Mouse (Mus musculus): ENCODE measurements around the gene Tomm40. TPM values are rescaled to one million over a fixed set of nuclear protein-coding genes. Genes with fewer than 3 reads are reported as not detected.

The Tomm40 gene
- polyA plus RNA-seq, 1 experiment from 2014 or later = 158 TPM

DNA sequence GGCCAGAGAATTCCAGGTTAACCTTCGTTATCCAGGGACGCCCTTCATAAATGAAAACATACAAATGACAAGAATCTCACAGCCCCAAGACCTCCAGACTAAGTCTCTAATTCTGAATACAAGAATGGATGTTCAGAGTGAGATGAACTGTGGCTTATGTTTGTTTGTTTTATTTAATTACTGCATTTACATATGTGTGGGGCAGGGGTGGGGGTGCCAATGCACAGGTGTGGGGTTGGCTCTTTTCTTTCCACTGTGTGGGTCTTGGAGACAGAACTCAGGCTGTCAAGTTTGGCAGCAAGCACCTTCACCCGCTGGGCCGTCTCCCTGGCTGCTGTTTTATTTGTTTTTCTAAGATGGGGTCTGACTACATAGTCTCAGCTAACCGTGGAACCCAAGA, 27.2 kb upstream of the Tomm40 start:
- Histone ChIP-seq H3K4me1 (replicated peaks) (peaks cover 26% of the 10 kb centered on the region), H3K9ac (no peak overlapping the region), H3K36me3 (peaks cover 11% of the 10 kb centered on the region), H3K4me3 (no peak overlapping the region), H3K27ac (replicated peaks) (no peak overlapping the region), H3K9me3 (no peaks in the 10 kb centered on the region), H3K4me2 (no peak overlapping the region), H3K27me3 (no peaks in the 10 kb centered on the region)
- no peak for ATAC-seq (ENCODE audit: low FRiP score, low read depth)
- 52% methylated on average over 5 of the region's 5 CpGs for WGBS

DNA sequence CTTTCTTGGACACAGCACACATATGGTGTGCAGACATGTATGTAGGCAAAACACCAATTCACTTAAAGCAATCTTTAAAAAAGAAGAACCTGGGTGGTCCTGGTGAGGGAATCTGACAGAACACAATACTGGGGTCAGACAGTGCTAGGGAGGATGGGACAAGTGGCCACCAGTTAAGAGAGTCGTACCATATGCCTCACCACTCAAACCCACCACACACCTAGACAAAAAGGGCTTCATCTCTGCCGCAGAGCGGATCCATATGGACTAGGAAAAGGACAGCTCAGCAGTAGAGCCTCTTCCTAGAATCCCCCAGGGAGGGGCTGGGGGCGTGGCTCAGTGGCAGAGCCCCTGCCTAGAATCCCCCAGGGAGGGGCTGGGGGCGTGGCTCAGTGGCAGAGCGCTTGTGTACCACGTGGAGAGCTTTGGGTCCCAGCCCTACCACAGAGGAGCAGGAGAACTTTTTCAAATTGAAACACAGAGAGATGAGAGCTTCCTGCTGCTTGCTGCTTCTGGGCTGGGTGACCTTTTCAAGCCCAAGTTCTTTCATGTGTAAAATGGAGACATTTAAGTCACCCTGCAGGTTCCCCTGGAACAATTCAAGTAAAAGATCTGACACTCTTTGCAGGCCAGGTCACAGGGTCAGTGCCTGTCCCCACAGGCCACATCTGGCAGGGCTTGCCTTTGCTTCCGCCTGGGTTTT, 26.2 kb upstream of the Tomm40 start:
- H3K36me3 ChIP-seq = peaks cover 16% of the 10 kb centered on the region
- ATAC-seq (ENCODE audit: low FRiP score, low read depth) = no peak
- peaks cover 16% of the 10 kb centered on the region for H3K4me1 ChIP-seq (replicated peaks)
- H3K4me2 ChIP-seq = no peak overlapping the region
- H3K27me3 ChIP-seq = no peaks in the 10 kb centered on the region
- H3K4me3 ChIP-seq = no peak overlapping the region
- no peaks in the 10 kb centered on the region for H3K9me3 ChIP-seq
- H3K9ac ChIP-seq = no peak overlapping the region
- H3K27ac ChIP-seq (replicated peaks) = 0 out of 2 replicates have a peak overlapping the region, but pooled peaks have one; percentile 42
- 6% methylated on average over 8 of the region's 8 CpGs for WGBS

DNA sequence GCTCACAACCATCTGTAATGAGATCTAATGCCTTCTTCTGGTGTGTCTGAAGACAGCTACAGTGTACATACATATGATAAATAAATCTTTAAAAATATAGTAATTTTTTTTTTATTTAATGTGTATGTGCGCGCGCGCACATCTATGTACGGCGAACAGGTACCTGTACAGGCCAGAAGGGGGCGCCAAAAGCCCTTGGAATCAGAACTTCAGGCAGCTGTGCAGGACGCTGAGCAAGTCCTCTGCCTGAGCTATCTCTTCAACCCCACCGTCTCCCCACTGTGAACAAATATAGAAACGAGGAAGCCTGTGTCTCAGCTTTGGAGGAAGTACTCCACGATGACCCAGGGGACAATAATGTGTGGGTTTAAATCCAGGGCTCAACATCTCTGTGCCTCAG, 25.0 kb upstream of the Tomm40 start:
- 90% methylated on average over 11 of the region's 11 CpGs for WGBS
- H3K36me3 ChIP-seq = peaks cover 22% of the 10 kb centered on the region
- no peak for ATAC-seq (ENCODE audit: low FRiP score, low read depth)

DNA sequence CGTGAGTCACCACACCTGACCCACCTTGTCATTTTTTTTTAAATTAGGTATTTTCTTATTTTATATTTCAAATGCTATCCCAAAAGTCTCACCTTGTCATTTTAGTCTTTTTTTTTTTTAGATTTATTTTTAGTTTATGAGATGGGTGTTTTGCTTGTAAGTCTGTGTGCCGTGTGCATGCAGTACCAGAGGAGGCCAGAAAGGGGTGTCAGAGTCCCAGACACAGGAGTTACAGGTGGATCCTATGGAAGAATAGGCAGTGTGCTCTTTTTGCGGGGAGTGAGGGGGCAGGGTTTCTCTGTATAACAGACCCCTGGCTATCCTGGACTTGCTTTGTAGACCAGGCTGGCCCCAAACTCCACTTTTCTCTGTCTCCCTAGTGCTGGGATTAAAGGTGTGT, 23.5 kb upstream of the Tomm40 start:
- ATAC-seq (ENCODE audit: low FRiP score, low read depth) = no peak
- Histone ChIP-seq H3K36me3 (peaks cover 30% of the 10 kb centered on the region), H3K4me3 (no peak overlapping the region), H3K27ac (replicated peaks) (no peak overlapping the region), H3K9ac (no peak overlapping the region), H3K27me3 (no peaks in the 10 kb centered on the region), H3K4me2 (no peak overlapping the region), H3K4me1 (replicated peaks) (peaks cover 7% of the 10 kb centered on the region; the same call in 1 of the 2 replicates), H3K9me3 (no peaks in the 10 kb centered on the region)
- WGBS = 93% methylated on average over 3 of the region's 3 CpGs

More for the DNA sequence above, 25.0 kb upstream of the Tomm40 start:
- no peaks in the 10 kb centered on the region for H3K27me3 ChIP-seq
- no peak overlapping the region for H3K9ac ChIP-seq
- no peak overlapping the region for H3K27ac ChIP-seq (replicated peaks)
- no peak overlapping the region for H3K4me3 ChIP-seq
- peaks cover 14% of the 10 kb centered on the region for H3K4me1 ChIP-seq (replicated peaks)
- no peak overlapping the region for H3K4me2 ChIP-seq
- no peaks in the 10 kb centered on the region for H3K9me3 ChIP-seq

DNA sequence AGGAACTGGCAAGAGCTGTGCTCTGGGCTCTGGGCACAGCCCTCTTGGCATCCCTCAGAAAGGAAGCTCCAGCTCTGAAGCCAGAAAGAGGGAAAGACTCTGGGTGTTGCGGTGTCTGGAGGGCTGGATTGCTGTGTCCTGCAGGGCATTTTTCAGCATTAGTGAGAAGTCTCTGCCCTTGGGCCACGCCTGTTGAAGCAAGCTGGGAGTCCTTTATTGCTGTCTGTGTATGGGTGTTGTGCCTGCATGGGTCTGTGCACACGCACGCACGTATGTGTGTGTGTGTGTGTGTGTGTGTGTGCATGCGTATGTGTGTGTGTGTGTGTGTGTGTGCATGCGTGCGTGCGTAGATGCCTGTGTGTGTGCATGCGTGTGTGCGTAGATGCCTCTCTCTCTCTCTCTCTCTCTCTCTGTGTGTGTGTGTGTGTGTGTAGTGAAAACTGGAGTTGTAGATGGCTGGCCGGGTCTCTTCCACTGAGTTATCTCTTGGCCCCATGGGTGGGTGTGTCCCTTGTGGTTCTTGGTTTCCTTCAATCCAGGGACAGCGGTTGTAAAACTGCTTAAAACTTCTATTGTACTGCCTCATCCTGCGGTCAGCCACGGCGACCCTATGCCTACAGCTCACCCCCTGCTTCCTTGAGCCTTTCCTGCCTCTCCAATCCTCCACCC, 21.3 kb upstream of the Tomm40 start:
- H3K27me3 ChIP-seq = no peaks in the 10 kb centered on the region
- WGBS = 92% methylated on average over 16 of the region's 16 CpGs
- H3K36me3 ChIP-seq = peaks cover 42% of the 10 kb centered on the region
- H3K9me3 ChIP-seq = no peaks in the 10 kb centered on the region
- H3K4me1 ChIP-seq (replicated peaks) = peaks cover 1% of the 10 kb centered on the region; the same call in 1 of the 2 replicates
- no peak overlapping the region for H3K4me2 ChIP-seq
- H3K4me3 ChIP-seq = no peak overlapping the region
- no peak overlapping the region for H3K9ac ChIP-seq
- H3K27ac ChIP-seq (replicated peaks) = no peak overlapping the region
- no peak for ATAC-seq (ENCODE audit: low FRiP score, low read depth)

DNA sequence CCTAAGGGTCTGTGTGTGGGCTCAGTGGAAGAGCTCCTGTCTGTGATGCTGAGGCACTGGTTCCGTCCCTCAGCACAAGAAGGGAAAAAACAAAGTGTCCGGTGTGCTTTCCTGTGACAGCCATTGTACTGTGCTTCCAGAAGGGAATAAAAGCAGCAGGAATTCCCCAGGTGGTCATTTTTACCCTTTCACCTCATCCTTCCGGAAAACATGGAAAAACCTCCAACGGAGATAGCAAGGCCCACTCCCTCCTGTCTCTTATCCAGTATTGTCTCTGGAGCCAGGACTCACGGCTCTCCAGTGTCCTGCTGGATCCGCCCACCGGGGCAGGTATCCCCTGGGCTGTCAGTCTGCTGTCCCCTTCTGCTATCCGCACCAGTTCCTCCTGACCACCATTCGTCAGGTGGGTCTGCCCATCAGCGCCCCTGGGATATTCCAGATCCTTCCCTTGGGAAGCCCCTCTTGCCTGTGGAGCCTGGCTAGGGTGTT, 19.0 kb upstream of the Tomm40 start:
- Histone ChIP-seq H3K4me1 (replicated peaks) (no peaks in the 10 kb centered on the region), H3K4me3 (no peak overlapping the region), H3K27me3 (no peaks in the 10 kb centered on the region), H3K27ac (replicated peaks) (no peak overlapping the region), H3K9ac (no peak overlapping the region), H3K9me3 (no peaks in the 10 kb centered on the region), H3K36me3 (peaks cover 65% of the 10 kb centered on the region), H3K4me2 (no peak overlapping the region)
- ATAC-seq (ENCODE audit: low FRiP score, low read depth) = no peak
- WGBS = 89% methylated on average over 10 of the region's 10 CpGs

DNA sequence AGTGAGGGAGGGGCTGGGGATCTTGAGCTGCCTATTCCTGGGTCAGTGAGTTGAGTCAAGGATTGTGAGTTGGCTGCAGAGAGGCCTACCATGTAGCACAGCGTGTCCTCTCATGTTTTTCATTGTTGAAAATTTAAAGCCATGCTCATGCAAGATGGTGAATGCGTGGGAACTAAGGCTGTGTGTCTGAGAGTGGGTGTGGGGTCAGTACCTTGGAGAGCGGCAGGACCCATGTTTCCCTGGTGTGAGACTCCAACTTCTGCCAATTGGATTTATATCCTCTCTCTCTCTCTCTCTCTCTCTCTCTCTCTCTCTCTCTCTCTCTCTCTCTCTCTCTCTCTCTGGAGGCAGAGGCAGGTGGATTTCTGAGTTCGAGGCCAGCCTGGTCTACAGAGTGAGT, 11.3 kb upstream of the Tomm40 start:
- peaks cover 76% of the 10 kb centered on the region for H3K36me3 ChIP-seq
- WGBS = 92% methylated on average over 4 of the region's 4 CpGs
- H3K4me3 ChIP-seq = no peak overlapping the region
- H3K4me1 ChIP-seq (replicated peaks) = no peaks in the 10 kb centered on the region
- no peak overlapping the region for H3K4me2 ChIP-seq
- no peak overlapping the region for H3K27ac ChIP-seq (replicated peaks)
- no peak for ATAC-seq (ENCODE audit: low FRiP score, low read depth)
- no peak overlapping the region for H3K9ac ChIP-seq
- no peaks in the 10 kb centered on the region for H3K9me3 ChIP-seq
- H3K27me3 ChIP-seq = no peaks in the 10 kb centered on the region

DNA sequence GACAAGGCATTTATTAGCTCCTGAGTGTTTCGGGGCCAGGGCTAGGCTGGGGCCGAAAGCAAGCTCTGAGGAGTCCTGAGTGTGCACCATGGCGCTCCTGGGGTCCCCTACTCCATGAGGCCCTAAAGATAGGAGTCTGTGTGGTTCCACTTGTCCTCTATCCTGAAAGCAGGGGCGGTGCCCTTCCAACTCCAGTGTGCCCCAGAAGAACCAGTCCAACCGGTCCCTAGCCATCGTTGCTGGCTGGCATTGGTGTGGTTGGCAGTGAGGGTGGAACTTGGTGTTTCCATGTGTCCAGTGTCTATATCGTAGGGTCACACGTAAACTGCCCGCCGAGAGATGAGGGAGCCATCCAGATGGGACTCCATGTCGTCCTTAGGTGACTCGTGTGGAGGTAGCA, 8.9 kb upstream of the Tomm40 start:
- Histone ChIP-seq H3K27me3 (no peaks in the 10 kb centered on the region), H3K36me3 (peaks cover 57% of the 10 kb centered on the region), H3K9ac (no peak overlapping the region), H3K4me1 (replicated peaks) (no peaks in the 10 kb centered on the region), H3K4me3 (no peak overlapping the region), H3K27ac (replicated peaks) (no peak overlapping the region), H3K9me3 (no peaks in the 10 kb centered on the region), H3K4me2 (no peak overlapping the region)
- ATAC-seq (ENCODE audit: low FRiP score, low read depth) = no peak
- WGBS = 96% methylated on average over 12 of the region's 12 CpGs

DNA sequence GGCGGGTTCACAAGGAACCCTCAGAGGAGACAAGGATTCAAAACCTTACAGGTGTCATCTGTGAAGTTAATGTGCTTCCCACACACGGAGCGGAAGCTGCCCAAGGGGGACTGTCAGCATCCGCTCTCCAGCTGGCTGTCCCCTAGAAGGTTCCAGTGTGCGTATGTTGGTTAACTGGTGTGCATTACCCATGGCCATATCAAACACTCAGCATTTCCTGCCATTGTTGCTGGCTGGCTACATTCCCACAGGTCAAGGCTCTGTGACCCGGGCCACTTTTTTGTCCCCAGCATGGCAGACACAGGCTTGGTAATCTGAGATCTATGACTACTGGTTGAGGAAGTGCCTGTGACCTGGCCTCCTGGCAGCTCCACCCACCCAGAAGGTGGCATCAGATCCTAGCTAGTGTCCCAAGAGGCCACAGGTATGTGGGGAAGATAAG, 7.5 kb upstream of the Tomm40 start:
- H3K4me3 ChIP-seq = no peak overlapping the region
- H3K4me1 ChIP-seq (replicated peaks) = no peaks in the 10 kb centered on the region
- no peak overlapping the region for H3K27ac ChIP-seq (replicated peaks)
- no peak overlapping the region for H3K9ac ChIP-seq
- no peak overlapping the region for H3K4me2 ChIP-seq
- 88% methylated on average over 6 of the region's 6 CpGs for WGBS
- no peak for ATAC-seq (ENCODE audit: low FRiP score, low read depth)
- peaks cover 43% of the 10 kb centered on the region for H3K36me3 ChIP-seq
- no peaks in the 10 kb centered on the region for H3K9me3 ChIP-seq
- H3K27me3 ChIP-seq = no peaks in the 10 kb centered on the region

DNA sequence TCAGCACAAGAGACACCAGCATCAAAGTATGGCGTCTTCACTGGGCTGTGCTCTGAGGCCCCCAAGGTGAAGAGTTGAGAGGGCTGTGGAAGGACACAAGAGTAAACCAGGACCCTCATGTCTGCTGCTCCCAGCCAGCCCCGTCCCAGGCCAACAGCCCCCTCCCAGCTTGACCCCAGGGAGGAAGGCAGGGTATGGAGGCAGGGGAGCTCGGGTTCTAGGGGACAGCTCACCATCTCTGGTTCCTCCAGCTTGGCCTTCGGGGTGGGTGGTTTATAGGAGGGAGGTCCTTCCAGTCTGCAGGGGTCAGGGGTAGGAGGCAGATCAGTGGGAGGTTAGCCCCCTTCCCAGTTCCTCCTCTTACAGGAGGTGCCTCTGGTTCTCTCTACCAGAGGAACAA, 4.0 kb upstream of the Tomm40 start:
- Histone ChIP-seq H3K9ac (no peak overlapping the region), H3K4me1 (replicated peaks) (peaks cover 14% of the 10 kb centered on the region), H3K4me3 (no peak overlapping the region), H3K27ac (replicated peaks) (no peak overlapping the region), H3K27me3 (no peaks in the 10 kb centered on the region), H3K9me3 (no peaks in the 10 kb centered on the region), H3K4me2 (no peak overlapping the region), H3K36me3 (peaks cover 21% of the 10 kb centered on the region)
- 94% methylated on average over 4 of the region's 4 CpGs for WGBS
- no peak for ATAC-seq (ENCODE audit: low FRiP score, low read depth)

DNA sequence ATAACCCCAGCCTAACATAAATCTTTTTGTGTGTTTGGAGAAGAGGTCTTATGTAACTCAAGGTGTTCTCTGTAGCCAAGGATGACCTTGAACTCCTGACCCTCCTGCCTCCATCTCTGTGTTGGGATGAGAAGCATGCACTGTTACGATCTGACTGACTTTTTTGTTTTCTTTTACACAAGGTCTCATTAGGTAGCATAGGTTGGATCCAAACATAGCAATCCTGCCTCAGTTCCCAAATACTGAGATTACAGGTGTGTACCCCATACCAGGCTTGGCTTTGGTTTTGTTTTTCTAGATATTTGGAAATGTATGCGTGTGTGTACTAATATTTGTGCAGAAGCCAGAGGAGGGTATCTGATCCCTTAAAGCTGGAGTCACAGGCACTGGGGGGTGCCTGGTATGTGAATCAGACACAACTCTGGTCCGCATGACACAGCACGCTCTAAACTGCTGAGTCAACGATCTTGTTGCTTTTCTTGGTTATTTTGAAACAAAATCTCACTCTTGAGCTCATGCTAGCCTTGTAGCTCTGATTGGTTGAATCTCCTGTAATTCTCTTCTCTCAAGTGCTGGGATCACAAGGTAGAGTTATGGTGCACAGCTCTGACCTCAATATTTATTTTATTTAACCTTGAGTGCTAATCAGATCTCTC, 3.2 kb upstream of the Tomm40 start:
- no peak overlapping the region for H3K27ac ChIP-seq (replicated peaks)
- 93% methylated on average over 5 of the region's 5 CpGs for WGBS
- H3K9ac ChIP-seq = no peak overlapping the region
- H3K4me2 ChIP-seq = no peak overlapping the region
- H3K27me3 ChIP-seq = no peaks in the 10 kb centered on the region
- H3K4me3 ChIP-seq = no peak overlapping the region
- H3K4me1 ChIP-seq (replicated peaks) = peaks cover 21% of the 10 kb centered on the region
- no peak for ATAC-seq (ENCODE audit: low FRiP score, low read depth)
- peaks cover 17% of the 10 kb centered on the region for H3K36me3 ChIP-seq
- no peaks in the 10 kb centered on the region for H3K9me3 ChIP-seq

DNA sequence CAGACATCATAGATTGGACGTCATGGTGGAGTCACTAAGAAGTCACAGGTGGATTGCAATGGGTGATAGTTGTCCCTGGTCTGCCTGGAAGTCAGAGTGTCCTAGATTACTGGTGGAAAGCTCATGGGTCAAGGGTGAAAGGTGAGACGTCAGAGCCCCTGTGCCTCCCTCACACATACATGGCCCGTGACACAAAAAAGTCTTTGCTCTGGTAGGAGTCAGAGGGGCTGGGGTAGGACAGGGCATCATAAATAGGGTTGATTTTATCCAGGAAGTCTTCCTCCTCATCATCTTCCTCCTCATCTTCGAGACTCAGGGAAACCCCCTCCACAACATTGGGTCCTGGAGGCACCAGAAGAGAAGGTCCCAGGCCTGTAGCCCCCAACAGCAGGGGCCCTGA, 2.1 kb upstream of the Tomm40 start:
- Histone ChIP-seq H3K27ac (replicated peaks) (no peak overlapping the region), H3K4me2 (no peak overlapping the region), H3K4me1 (replicated peaks) (peaks cover 25% of the 10 kb centered on the region), H3K36me3 (peaks cover 11% of the 10 kb centered on the region), H3K27me3 (no peaks in the 10 kb centered on the region), H3K4me3 (no peak overlapping the region), H3K9me3 (no peaks in the 10 kb centered on the region), H3K9ac (no peak overlapping the region)
- ATAC-seq (ENCODE audit: low FRiP score, low read depth) = no peak
- WGBS = 96% methylated on average over 4 of the region's 4 CpGs

Data from hindbrain, embryonic 15.5 days (tissue).